Mouse (Mus musculus): ENCODE data around the gene Chaf1b. TPM values are rescaled to one million over a fixed set of nuclear protein-coding genes. Genes with fewer than 3 reads are reported as not detected.

Chaf1b gene
- 12.0 and 19.2 TPM in 2 replicates for polyA plus RNA-seq (2012; ENCODE audit: low replicate concordance)

GRCm38 (mm10) chr16:93883423-93884085 is at the start of gene Chaf1b:
TSS of gene Chaf1b (plus strand) at chr16:93883901.

Other genes starting within 250 kb of the Chaf1b start
- 3.7 and 7.8 TPM in 2 replicates for gene Cbr3, start 200.7 kb upstream of the Chaf1b start, polyA plus RNA-seq (2012; ENCODE audit: low replicate concordance)
- 36.9 and 40.7 TPM in 2 replicates for gene Dop1b, start 172.0 kb upstream of the Chaf1b start, polyA plus RNA-seq (2012; ENCODE audit: low replicate concordance)
- 11.4 and 20.7 TPM in 2 replicates for gene Morc3, start 51.8 kb upstream of the Chaf1b start, polyA plus RNA-seq (2012; ENCODE audit: low replicate concordance)
- gene Cldn14, start 124.9 kb downstream of the Chaf1b start, polyA plus RNA-seq (2012; ENCODE audit: low replicate concordance) = not detected in 2 replicates
- gene Sim2, start 201.0 kb downstream of the Chaf1b start, polyA plus RNA-seq (2012; ENCODE audit: low replicate concordance) = not detected in 2 replicates

Data from hematopoietic multipotent progenitor cell, adult 10-12 weeks (in vitro differentiated cells).